Mouse (Mus musculus): ENCODE results near the gene Hgd.

Hgd gene

GRCm38 (mm10) chr16:37580651-37581050 lies 698 bp downstream of the Hgd start:
- DNase-seq (ENCODE audit: low read depth): no peak

DNA sequence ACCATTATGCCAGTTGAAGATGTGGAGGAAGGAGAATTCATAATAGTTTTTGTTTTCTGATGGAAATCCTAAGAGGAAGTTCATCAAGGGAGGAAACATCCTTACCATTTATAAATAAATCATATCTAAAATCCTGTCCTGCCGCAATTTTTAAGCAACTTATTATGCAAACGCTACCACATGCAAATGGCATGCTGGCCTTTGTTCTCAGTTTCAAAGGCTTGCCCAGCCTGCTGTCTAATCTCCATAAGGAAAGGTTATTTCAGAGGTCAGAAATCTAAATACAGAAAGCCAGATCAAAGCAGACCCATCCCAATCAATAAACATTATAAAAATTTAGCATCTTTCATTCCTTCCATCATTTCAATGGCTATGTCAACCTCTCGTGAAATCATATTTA lies 1.9 kb downstream of the Hgd start:
- DNase-seq (ENCODE audit: low read depth): no peak

DNA sequence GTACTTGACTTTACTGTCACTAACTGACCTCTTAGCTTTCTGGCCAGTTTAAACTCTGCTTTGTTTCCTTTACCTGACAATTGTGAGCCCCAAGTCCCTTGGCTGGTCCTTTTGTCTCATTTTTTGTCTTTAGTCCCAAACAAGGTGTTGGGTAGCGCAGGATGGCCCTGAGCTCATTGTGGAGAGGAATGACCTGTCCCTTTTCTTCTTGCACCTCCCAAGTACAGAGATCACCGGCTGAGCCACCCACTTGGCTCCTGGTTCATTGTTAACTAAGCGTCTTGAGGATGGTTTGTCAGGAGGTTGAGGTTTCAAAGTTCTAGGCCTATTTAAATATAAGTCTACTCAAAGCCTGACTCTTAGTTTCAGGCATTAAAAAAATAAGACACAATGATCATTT lies 3.4 kb downstream of the Hgd start:
- DNase-seq (ENCODE audit: low read depth): no peak

GRCm38 (mm10) chr16:37583801-37584200 lies 3.8 kb downstream of the Hgd start:
- no peak for DNase-seq (ENCODE audit: low read depth)

- DNase-seq (ENCODE audit: low read depth): no peak
Measured at GRCm38 (mm10) chr16:37584218-37585035, 4.5 kb downstream of the Hgd start.

DNA sequence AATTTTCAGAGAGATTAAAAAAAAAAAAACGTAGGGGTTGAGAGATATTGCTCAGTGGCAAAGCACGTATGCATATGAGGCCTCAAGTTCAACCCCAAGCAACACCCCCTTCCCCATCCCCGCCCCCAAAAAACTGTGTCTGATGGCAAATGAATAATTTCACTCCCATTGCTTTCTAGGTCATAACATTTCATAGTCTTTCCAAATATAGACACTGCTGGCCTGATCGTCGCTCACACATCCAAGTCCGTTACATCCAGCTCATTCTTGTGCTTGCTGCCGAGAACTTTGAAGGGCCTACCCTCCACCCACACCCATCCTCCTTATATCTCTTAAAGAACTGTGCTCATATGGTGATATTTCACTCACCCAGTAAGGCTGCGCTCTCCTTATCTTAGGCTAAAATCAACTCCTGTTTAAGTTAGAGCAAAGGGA lies 5.2 kb downstream of the Hgd start:
- no peak for DNase-seq (ENCODE audit: low read depth)

- DNase-seq (ENCODE audit: low read depth): no peak
Measured at GRCm38 (mm10) chr16:37590921-37591320, 11.0 kb downstream of the Hgd start.

GRCm38 (mm10) chr16:37591551-37591950 lies 11.6 kb downstream of the Hgd start:
- no peak for DNase-seq (ENCODE audit: low read depth)

- DNase-seq (ENCODE audit: low read depth): no peak
Measured at GRCm38 (mm10) chr16:37597412-37597811, 17.5 kb downstream of the Hgd start.

GRCm38 (mm10) chr16:37598463-37598862 lies 18.5 kb downstream of the Hgd start:
- no peak for DNase-seq (ENCODE audit: low read depth)

- no peak for DNase-seq (ENCODE audit: low read depth)
Measured at GRCm38 (mm10) chr16:37599326-37599725, 19.4 kb downstream of the Hgd start.

DNA sequence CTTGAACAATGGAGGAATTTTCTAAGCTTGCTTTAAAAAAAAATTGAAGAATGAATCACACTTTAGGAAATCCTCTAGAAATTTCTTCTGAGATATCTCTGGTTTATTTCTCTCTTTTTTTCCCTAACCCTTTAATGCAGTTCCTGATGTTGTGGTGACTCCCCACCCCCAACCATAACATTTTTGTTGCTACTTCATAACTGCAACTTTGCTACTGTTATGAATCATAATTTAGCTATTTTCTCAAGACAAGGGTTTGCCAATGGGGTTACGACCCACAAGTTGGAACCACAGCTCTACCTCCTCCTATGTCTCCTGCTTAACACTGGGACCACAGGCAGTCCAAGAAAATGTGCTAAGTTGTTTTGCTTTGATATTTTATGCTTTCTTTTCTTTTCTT lies 23.5 kb downstream of the Hgd start:
- DNase-seq (ENCODE audit: low read depth): no peak

DNA sequence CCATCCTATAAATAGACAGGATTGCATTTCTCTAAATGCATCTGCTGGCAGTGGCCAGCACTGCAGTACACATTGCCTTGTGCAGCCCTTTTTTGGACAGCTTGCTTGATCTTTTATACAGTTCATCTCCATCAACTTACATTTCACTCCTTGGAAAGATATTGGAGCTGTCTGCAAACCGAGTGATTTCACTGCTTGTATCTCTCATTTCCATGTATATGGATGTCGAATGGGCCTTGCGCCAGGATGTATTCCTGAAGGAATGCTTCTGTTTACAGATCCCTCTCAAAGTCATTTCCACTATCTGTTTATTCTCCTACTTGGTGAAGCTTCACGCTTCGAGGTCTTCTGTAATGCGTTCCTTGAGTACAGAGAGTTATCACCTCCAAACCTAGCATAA lies 24.3 kb downstream of the Hgd start:
- no peak for DNase-seq (ENCODE audit: low read depth)

- DNase-seq (ENCODE audit: low read depth): no peak
Measured at GRCm38 (mm10) chr16:37610333-37610732, 30.4 kb downstream of the Hgd start.

GRCm38 (mm10) chr16:37611072-37611471 lies 31.1 kb downstream of the Hgd start:
- no peak for DNase-seq (ENCODE audit: low read depth)

- DNase-seq (ENCODE audit: low read depth): no peak
Measured at GRCm38 (mm10) chr16:37612013-37612412, 32.1 kb downstream of the Hgd start.

DNA sequence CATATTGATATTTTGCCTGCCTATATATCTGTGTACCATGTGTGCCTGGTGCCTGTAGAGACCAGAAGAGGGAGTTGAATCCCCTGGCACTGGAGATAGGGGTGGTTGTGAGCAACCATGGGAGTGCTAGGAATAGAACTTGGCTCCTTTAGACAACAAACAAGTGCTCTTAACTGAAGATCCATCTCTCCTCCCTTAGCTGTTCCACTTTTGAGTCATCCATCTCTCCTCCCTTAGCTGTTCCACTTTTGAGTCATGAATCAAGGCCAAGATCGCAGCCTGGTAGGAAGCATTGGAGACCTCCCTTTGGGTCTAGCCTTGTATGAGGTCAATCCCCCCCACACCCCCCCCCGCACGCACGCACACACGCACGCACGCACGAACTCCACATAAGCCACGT lies 34.6 kb downstream of the Hgd start:
- DNase-seq (ENCODE audit: low read depth): no peak

GRCm38 (mm10) chr16:37615429-37615828 lies 35.5 kb downstream of the Hgd start:
- DNase-seq (ENCODE audit: low read depth): no peak

GRCm38 (mm10) chr16:37616104-37616503 lies 36.2 kb downstream of the Hgd start:
- DNase-seq (ENCODE audit: low read depth): no peak

- DNase-seq (ENCODE audit: low read depth): no peak
Measured at GRCm38 (mm10) chr16:37617695-37618094, 37.7 kb downstream of the Hgd start.

- DNase-seq (ENCODE audit: low read depth): no peak
Measured at GRCm38 (mm10) chr16:37622403-37622802, 42.5 kb downstream of the Hgd start.

GRCm38 (mm10) chr16:37622919-37623318 lies 43.0 kb downstream of the Hgd start:
- DNase-seq (ENCODE audit: low read depth): no peak

DNA sequence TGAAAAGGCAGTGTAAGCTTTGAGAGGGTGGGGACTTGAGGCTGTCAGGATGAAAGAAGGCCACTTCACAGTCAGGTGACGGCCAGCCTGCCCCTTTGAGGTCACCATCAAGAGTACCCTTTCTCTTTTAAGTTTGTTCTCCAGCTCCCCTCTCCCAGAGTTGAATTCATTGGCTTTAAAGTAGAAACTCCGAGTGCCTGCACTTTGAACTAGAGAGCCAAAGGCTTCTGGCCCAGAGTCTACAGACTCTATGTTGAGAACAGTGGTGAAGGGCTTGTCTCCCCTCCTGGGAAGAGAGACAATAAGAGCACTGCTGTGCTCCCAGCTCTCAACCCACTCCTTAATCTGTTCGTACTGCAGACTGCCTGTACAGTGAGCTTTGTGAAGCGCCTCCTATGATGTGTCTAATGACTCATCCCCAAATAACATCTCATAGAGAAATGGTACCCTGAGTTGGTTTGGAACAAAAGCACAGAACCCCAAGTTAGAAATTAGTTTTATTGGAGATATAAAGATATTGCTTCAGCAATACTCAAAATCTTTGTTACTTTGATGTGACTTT lies 46.5 kb downstream of the Hgd start:
- no peak for DNase-seq (ENCODE audit: low read depth)

DNA sequence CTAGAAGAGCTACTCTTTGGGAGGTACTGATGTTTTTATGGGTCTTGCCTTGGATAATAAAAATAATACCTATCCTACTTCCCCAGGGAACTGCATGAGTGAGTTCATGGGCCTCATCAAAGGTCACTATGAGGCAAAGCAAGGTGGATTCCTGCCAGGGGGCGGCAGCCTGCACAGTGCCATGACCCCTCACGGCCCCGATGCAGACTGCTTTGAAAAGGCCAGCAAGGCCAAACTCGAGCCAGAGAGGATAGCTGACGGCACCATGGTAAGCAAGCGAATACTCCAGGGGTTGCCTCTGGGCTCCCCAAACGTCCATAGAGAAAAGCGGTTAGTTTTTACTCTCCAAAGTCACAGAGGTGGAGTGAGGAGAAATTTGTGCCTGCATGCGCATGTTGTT lies 48.4 kb downstream of the Hgd start:
- DNase-seq (ENCODE audit: low read depth): no peak

Data from 416B (cell line).